Mouse (Mus musculus): Measurements from ENCODE around the gene Bco2.
A peak's percentile ranks its signal among the peaks of the same experiment; 100 is the strongest.

The Bco2 gene

GRCm38 (mm10) chr9:50555094-50555446, at the start of gene Bco2:
Gene Bco2 (minus strand): TSS chr9:50555181.
- no peak for DNase-seq (ENCODE audit: extremely low spot score, low spot score)

GRCm38 (mm10) chr9:50604338-50604737, 49.4 kb upstream of the Bco2 start:
- DNase-seq (ENCODE audit: extremely low spot score, low spot score) = no peak

GRCm38 (mm10) chr9:50603998-50604324, 49.0 kb upstream of the Bco2 start:
- no peak for DNase-seq (ENCODE audit: extremely low spot score, low spot score)

GRCm38 (mm10) chr9:50603189-50603997, 48.4 kb upstream of the Bco2 start, which contains the start of the genes Sdhd and Timm8b:
Gene Sdhd (minus strand): TSS chr9:50603812.
Gene Timm8b (plus strand): TSS chr9:50603910.
- DNase-seq (ENCODE audit: extremely low spot score, low spot score) = peak; percentile 90

GRCm38 (mm10) chr9:50602055-50602845, 47.3 kb upstream of the Bco2 start:
- no peak for DNase-seq (ENCODE audit: extremely low spot score, low spot score)

- DNase-seq (ENCODE audit: extremely low spot score, low spot score) = no peak
Observed at GRCm38 (mm10) chr9:50601536-50601935, 46.6 kb upstream of the Bco2 start.

GRCm38 (mm10) chr9:50596973-50597372, 42.0 kb upstream of the Bco2 start:
- DNase-seq (ENCODE audit: extremely low spot score, low spot score) = no peak

- no peak for DNase-seq (ENCODE audit: extremely low spot score, low spot score)
Observed at GRCm38 (mm10) chr9:50594794-50595417, 39.9 kb upstream of the Bco2 start.

GRCm38 (mm10) chr9:50593544-50593943, 38.6 kb upstream of the Bco2 start:
- peak; percentile 27 for DNase-seq (ENCODE audit: extremely low spot score, low spot score)

- no peak for DNase-seq (ENCODE audit: extremely low spot score, low spot score)
Observed at GRCm38 (mm10) chr9:50592955-50593354, 38.0 kb upstream of the Bco2 start.

GRCm38 (mm10) chr9:50590856-50591518, 36.0 kb upstream of the Bco2 start:
- no peak for DNase-seq (ENCODE audit: extremely low spot score, low spot score)

GRCm38 (mm10) chr9:50586955-50587354, 32.0 kb upstream of the Bco2 start:
- no peak for DNase-seq (ENCODE audit: extremely low spot score, low spot score)

- DNase-seq (ENCODE audit: extremely low spot score, low spot score) = no peak
Observed at GRCm38 (mm10) chr9:50585145-50585818, 30.3 kb upstream of the Bco2 start.

- DNase-seq (ENCODE audit: extremely low spot score, low spot score) = no peak
Observed at GRCm38 (mm10) chr9:50580370-50580769, 25.4 kb upstream of the Bco2 start.

GRCm38 (mm10) chr9:50569599-50570525, 14.9 kb upstream of the Bco2 start:
- DNase-seq (ENCODE audit: extremely low spot score, low spot score) = no peak

GRCm38 (mm10) chr9:50567881-50568280, 12.9 kb upstream of the Bco2 start:
- DNase-seq (ENCODE audit: extremely low spot score, low spot score) = no peak

- DNase-seq (ENCODE audit: extremely low spot score, low spot score) = no peak
Observed at GRCm38 (mm10) chr9:50567372-50567771, 12.4 kb upstream of the Bco2 start.

GRCm38 (mm10) chr9:50565940-50566339, 11.0 kb upstream of the Bco2 start:
- DNase-seq (ENCODE audit: extremely low spot score, low spot score) = no peak

GRCm38 (mm10) chr9:50565173-50565572, 10.2 kb upstream of the Bco2 start:
- DNase-seq (ENCODE audit: extremely low spot score, low spot score) = no peak

GRCm38 (mm10) chr9:50561918-50562360, 7.0 kb upstream of the Bco2 start:
- no peak for DNase-seq (ENCODE audit: extremely low spot score, low spot score)

Measured in neural tube, embryonic 10.5 days (tissue).